Mouse (Mus musculus) midbrain, embryonic 13.5 days (tissue): ENCODE data around the gene Ttc39d. TPM values are rescaled to one million over a fixed set of nuclear protein-coding genes. Genes with fewer than 3 reads are reported as not detected.
A peak's percentile ranks its signal among the peaks of the same experiment; 100 is the strongest.

ENCODE experiments used
- ATAC-seq: fragments of 200-750 bp; cut with Nextera tagmentation; 2 replicates; pipeline ENCODE4 v1.8.0; 2017; ENCODE audit warnings: mild to moderate bottlenecking, moderate TSS enrichment, moderate library complexity
- H3K27ac ChIP-seq: fragments of 300-500 bp; sonication (generic); 2 replicates; pipeline ENCODE4 v1.5.1; 2015; ENCODE audit warnings: inconsistent platforms, mild to moderate bottlenecking, moderate library complexity
- H3K27me3 ChIP-seq: fragments of 300-500 bp; sonication (generic); 2 replicates; pipeline ENCODE4 v1.6.1; 2015; ENCODE audit warnings: mild to moderate bottlenecking, inconsistent platforms
- H3K36me3 ChIP-seq: fragments of 300-500 bp; sonication (generic); 2 replicates; pipeline ENCODE4 v1.6.1; 2015; ENCODE audit warnings: mild to moderate bottlenecking, inconsistent platforms
- H3K4me1 ChIP-seq: fragments of 300-500 bp; sonication (generic); replicated peaks from 2 replicates; pipeline ENCODE4 v1.6.1; 2015; ENCODE audit warnings: inconsistent platforms
- H3K4me2 ChIP-seq: fragments of 300-500 bp; sonication (generic); replicated peaks from 2 replicates; pipeline ENCODE4 v1.6.1; 2015; ENCODE audit warnings: moderate library complexity, mild to moderate bottlenecking, inconsistent platforms
- H3K4me3 ChIP-seq: fragments of 300-500 bp; sonication (generic); replicated peaks from 2 replicates; pipeline ENCODE4 v1.5.1; 2015; ENCODE audit warnings: mild to moderate bottlenecking, inconsistent platforms
- H3K9ac ChIP-seq: fragments of 300-500 bp; sonication (generic); replicated peaks from 2 replicates; pipeline ENCODE4 v1.6.1; 2015; ENCODE audit warnings: mild to moderate bottlenecking, inconsistent platforms
- H3K9me3 ChIP-seq: fragments of 300-500 bp; sonication (generic); 2 replicates; pipeline ENCODE4 v1.6.1; 2016; ENCODE audit warnings: mild to moderate bottlenecking, inconsistent platforms
- WGBS: fragments of 180-500 bp; shearing (Covaris S2); methylation state at CpG from one replicate; pipeline ENCODE4 v1.1.7; 2015; 5-methylcytosine and 5-hydroxymethylcytosine counted together
- polyA plus RNA-seq: library from polyadenylated mRNA; unstranded; fragments of >200 nt; fragmentation: Nextera tagmentation; extraction: Ambion mirVana; gene quantifications from 2 replicates; pipeline ENCODE4 v1.2.1, GENCODE M21; 2015

Ttc39d gene
- polyA plus RNA-seq = 0.07 and 0.23 TPM in 2 replicates

GRCm38 (mm10) chr17:80206671-80207581 is at the start of gene Ttc39d, which contains the start of gene Srsf7:
Gene Ttc39d (plus strand): TSS chr17:80207460.
Gene Srsf7 (minus strand): TSS chr17:80207307.
- Histone ChIP-seq H3K4me1 (peaks cover 29% of the 10 kb centered on the region), H3K27me3 (no peaks in the 10 kb centered on the region), H3K9ac (peak within 1 kb of the TSS; percentile 96), H3K4me3 (peak within 1 kb of the TSS; percentile 83), H3K27ac (peak within 1 kb of the TSS; percentile 99), H3K36me3 (peaks cover 23% of the 10 kb centered on the region), H3K9me3 (no peaks in the 10 kb centered on the region), H3K4me2 (peak within 1 kb of the TSS; percentile 86)
- peak; percentile 96 for ATAC-seq
- under 1% methylated on average over 95 of the region's 95 CpGs for WGBS

- H3K4me1 ChIP-seq = no peaks in the 10 kb centered on the region
- no peak overlapping the region for H3K4me2 ChIP-seq
- H3K27ac ChIP-seq = no peak overlapping the region
- no peaks in the 10 kb centered on the region for H3K36me3 ChIP-seq
- H3K9me3 ChIP-seq = no peaks in the 10 kb centered on the region
- no peaks in the 10 kb centered on the region for H3K27me3 ChIP-seq
- H3K9ac ChIP-seq = no peak overlapping the region
- 94% methylated on average over 6 of the region's 6 CpGs for WGBS
- no peak for ATAC-seq
- H3K4me3 ChIP-seq = no peak overlapping the region
Measured at GRCm38 (mm10) chr17:80157489-80157888, 49.8 kb upstream of the Ttc39d start.

GRCm38 (mm10) chr17:80160454-80160853 is 46.8 kb upstream of the Ttc39d start:
- Histone ChIP-seq H3K9me3 (no peaks in the 10 kb centered on the region), H3K36me3 (no peaks in the 10 kb centered on the region), H3K4me3 (no peak overlapping the region), H3K27ac (no peak overlapping the region), H3K4me2 (no peak overlapping the region), H3K9ac (no peak overlapping the region), H3K27me3 (no peaks in the 10 kb centered on the region), H3K4me1 (no peaks in the 10 kb centered on the region)
- 80% methylated on average over 5 of the region's 5 CpGs for WGBS
- no peak for ATAC-seq

GRCm38 (mm10) chr17:80163991-80164390 is 43.3 kb upstream of the Ttc39d start:
- Histone ChIP-seq H3K4me3 (no peak overlapping the region), H3K36me3 (no peaks in the 10 kb centered on the region), H3K27ac (no peak overlapping the region), H3K27me3 (no peaks in the 10 kb centered on the region), H3K9me3 (no peaks in the 10 kb centered on the region), H3K4me1 (peaks cover 16% of the 10 kb centered on the region), H3K4me2 (no peak overlapping the region), H3K9ac (no peak overlapping the region)
- 89% methylated on average over 8 of the region's 8 CpGs for WGBS
- ATAC-seq = no peak

GRCm38 (mm10) chr17:80165741-80166140 is 41.5 kb upstream of the Ttc39d start:
- Histone ChIP-seq H3K4me2 (no peak overlapping the region), H3K4me3 (no peak overlapping the region), H3K9me3 (no peaks in the 10 kb centered on the region), H3K27me3 (no peaks in the 10 kb centered on the region), H3K9ac (no peak overlapping the region), H3K27ac (no peak overlapping the region), H3K4me1 (peaks cover 18% of the 10 kb centered on the region), H3K36me3 (no peaks in the 10 kb centered on the region)
- no peak for ATAC-seq
- 89% methylated on average over 6 of the region's 6 CpGs for WGBS

GRCm38 (mm10) chr17:80166346-80166745 is 40.9 kb upstream of the Ttc39d start:
- Histone ChIP-seq H3K27ac (no peak overlapping the region), H3K4me1 (peaks cover 18% of the 10 kb centered on the region), H3K4me2 (no peak overlapping the region), H3K36me3 (no peaks in the 10 kb centered on the region), H3K4me3 (no peak overlapping the region), H3K27me3 (no peaks in the 10 kb centered on the region), H3K9ac (no peak overlapping the region), H3K9me3 (no peaks in the 10 kb centered on the region)
- ATAC-seq = no peak
- WGBS = 92% methylated on average over 6 of the region's 6 CpGs

- Histone ChIP-seq H3K4me1 (peaks cover 18% of the 10 kb centered on the region), H3K9ac (no peak overlapping the region), H3K27me3 (no peaks in the 10 kb centered on the region), H3K4me2 (no peak overlapping the region), H3K36me3 (no peaks in the 10 kb centered on the region), H3K4me3 (no peak overlapping the region), H3K27ac (0 out of 2 replicates have a peak overlapping the region, but pooled peaks have one; percentile 85), H3K9me3 (no peaks in the 10 kb centered on the region)
- ATAC-seq = no peak
- 58% methylated on average over 4 of the region's 4 CpGs for WGBS
Measured at GRCm38 (mm10) chr17:80167436-80167835, 39.8 kb upstream of the Ttc39d start.

GRCm38 (mm10) chr17:80167851-80168251 is 39.4 kb upstream of the Ttc39d start:
- H3K36me3 ChIP-seq = no peaks in the 10 kb centered on the region
- H3K9ac ChIP-seq = no peak overlapping the region
- peak overlapping the region; percentile 85 for H3K27ac ChIP-seq
- peak overlapping the region; percentile 50; the same call in 1 of the 2 replicates for H3K4me2 ChIP-seq
- H3K4me3 ChIP-seq = no peak overlapping the region
- WGBS = 67% methylated on average over 7 of the region's 7 CpGs
- H3K27me3 ChIP-seq = no peaks in the 10 kb centered on the region
- peaks cover 18% of the 10 kb centered on the region for H3K4me1 ChIP-seq
- no peaks in the 10 kb centered on the region for H3K9me3 ChIP-seq
- ATAC-seq = peak; percentile 49

GRCm38 (mm10) chr17:80168425-80169182 is 38.7 kb upstream of the Ttc39d start:
- Histone ChIP-seq H3K27ac (peak overlapping the region; percentile 85), H3K27me3 (no peaks in the 10 kb centered on the region), H3K4me1 (peaks cover 18% of the 10 kb centered on the region), H3K4me3 (peak overlapping the region; percentile 27), H3K36me3 (no peaks in the 10 kb centered on the region), H3K4me2 (peak overlapping the region; percentile 50), H3K9me3 (no peaks in the 10 kb centered on the region), H3K9ac (peak overlapping the region; percentile 42)
- WGBS = 16% methylated on average over 16 of the region's 16 CpGs
- ATAC-seq = peak; percentile 90

GRCm38 (mm10) chr17:80169792-80170191 is 37.5 kb upstream of the Ttc39d start:
- no peak for ATAC-seq

GRCm38 (mm10) chr17:80170951-80171350 is 36.3 kb upstream of the Ttc39d start:
- H3K4me2 ChIP-seq = no peak overlapping the region
- H3K27me3 ChIP-seq = no peaks in the 10 kb centered on the region
- H3K36me3 ChIP-seq = no peaks in the 10 kb centered on the region
- H3K9me3 ChIP-seq = no peaks in the 10 kb centered on the region
- ATAC-seq = no peak
- 92% methylated on average over 7 of the region's 7 CpGs for WGBS
- H3K9ac ChIP-seq = no peak overlapping the region
- H3K27ac ChIP-seq = no peak overlapping the region
- H3K4me1 ChIP-seq = peaks cover 22% of the 10 kb centered on the region
- no peak overlapping the region for H3K4me3 ChIP-seq

More at GRCm38 (mm10) chr17:80169792-80170191, 37.5 kb upstream of the Ttc39d start:
- Histone ChIP-seq H3K4me2 (no peak overlapping the region), H3K9ac (no peak overlapping the region), H3K27ac (no peak overlapping the region), H3K27me3 (no peaks in the 10 kb centered on the region), H3K9me3 (no peaks in the 10 kb centered on the region), H3K4me1 (peaks cover 19% of the 10 kb centered on the region), H3K36me3 (no peaks in the 10 kb centered on the region), H3K4me3 (no peak overlapping the region)
- 89% methylated on average over 6 of the region's 6 CpGs for WGBS

GRCm38 (mm10) chr17:80171948-80172347 is 35.3 kb upstream of the Ttc39d start:
- 89% methylated on average over 4 of the region's 4 CpGs for whole genome bisulfite sequencing
- H3K36me3 ChIP-seq = no peaks in the 10 kb centered on the region
- H3K4me2 ChIP-seq = no peak overlapping the region
- H3K27ac ChIP-seq = no peak overlapping the region
- no peak overlapping the region for H3K4me3 ChIP-seq
- H3K9ac ChIP-seq = no peak overlapping the region
- no peaks in the 10 kb centered on the region for H3K27me3 ChIP-seq
- no peak for ATAC-seq
- H3K4me1 ChIP-seq = peaks cover 22% of the 10 kb centered on the region
- H3K9me3 ChIP-seq = no peaks in the 10 kb centered on the region
